Mouse (Mus musculus) liver, embryonic 14.5 days (tissue): ENCODE measurements at regions not wholly inside any gene's neighbourhood (a gene's known extent, or its start where the extent isn't known, plus 50 kb on each side); places are given as distances from the start of the nearest gene placed in this dataset.

Experiments
- CTCF ChIP-seq: IDR thresholded peaks from 2 replicates; pipeline ENCODE4 v1.5.1; 2016; ENCODE audit warnings: antibody characterized with exemption, low read depth, control low read depth
- EP300 ChIP-seq: IDR thresholded peaks from 2 replicates; pipeline ENCODE4 v1.6.1; 2016; ENCODE audit warnings: antibody characterized with exemption, low read depth

DNA sequence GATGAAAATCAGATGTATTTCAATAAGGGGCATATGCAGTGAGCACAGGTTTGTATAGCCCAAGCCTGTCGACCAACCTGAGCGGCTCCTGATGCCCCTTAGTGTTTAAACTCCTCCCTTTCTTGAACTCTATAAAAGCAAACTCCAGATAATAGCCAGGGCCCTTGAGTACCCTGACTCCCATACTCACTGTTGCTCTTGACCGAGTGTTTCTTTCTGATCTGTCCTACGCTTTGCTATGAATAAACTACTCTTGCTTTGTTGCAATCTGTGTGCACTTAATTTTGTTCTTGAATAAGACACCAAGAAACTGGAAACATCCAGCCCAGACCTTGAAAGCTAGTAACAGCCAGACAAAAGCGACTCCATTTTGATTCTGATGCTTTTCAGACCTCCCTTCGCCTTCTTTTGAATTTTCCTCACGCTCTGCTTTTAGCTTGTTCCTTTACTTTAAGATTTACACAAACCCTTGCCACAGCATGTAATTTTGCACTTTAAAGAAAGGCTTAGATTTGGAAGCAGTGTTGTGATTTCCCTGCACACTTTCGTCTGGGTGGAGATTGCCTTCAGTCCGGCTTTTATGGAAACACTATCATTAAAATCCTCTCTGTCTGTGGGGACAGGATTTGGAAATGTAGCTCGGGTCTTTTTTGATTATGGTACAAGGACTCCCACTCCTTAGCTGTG lies 149.1 kb downstream of the Gm5426 start:
- TF ChIP-seq CTCF (no peak), EP300 (no peak)
